Mouse (Mus musculus): Measurements from ENCODE around the gene Gm28230.

Gene Gm28230

DNA sequence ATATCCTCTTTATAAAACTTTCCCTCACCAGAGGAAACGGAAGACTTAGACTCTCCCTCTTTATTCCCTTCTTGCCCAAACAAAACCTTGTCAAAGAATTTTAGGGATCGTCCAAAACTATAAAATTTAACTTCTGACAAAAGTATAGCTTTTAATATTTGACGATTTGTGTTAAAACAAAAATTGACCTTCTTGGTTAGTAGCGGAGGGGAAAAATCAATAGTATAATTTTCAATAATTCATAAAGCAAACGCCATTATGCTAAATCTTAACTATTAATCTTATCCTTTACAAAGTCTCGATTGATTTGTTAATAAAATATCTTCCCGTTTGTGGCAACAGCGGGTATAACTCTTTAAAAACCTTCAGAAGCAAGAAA is 36.2 kb upstream of the Gm28230 start:
- no peak for ATAC-seq (ENCODE audit: insufficient number of reproducible peaks, low FRiP score, low TSS enrichment)

DNA sequence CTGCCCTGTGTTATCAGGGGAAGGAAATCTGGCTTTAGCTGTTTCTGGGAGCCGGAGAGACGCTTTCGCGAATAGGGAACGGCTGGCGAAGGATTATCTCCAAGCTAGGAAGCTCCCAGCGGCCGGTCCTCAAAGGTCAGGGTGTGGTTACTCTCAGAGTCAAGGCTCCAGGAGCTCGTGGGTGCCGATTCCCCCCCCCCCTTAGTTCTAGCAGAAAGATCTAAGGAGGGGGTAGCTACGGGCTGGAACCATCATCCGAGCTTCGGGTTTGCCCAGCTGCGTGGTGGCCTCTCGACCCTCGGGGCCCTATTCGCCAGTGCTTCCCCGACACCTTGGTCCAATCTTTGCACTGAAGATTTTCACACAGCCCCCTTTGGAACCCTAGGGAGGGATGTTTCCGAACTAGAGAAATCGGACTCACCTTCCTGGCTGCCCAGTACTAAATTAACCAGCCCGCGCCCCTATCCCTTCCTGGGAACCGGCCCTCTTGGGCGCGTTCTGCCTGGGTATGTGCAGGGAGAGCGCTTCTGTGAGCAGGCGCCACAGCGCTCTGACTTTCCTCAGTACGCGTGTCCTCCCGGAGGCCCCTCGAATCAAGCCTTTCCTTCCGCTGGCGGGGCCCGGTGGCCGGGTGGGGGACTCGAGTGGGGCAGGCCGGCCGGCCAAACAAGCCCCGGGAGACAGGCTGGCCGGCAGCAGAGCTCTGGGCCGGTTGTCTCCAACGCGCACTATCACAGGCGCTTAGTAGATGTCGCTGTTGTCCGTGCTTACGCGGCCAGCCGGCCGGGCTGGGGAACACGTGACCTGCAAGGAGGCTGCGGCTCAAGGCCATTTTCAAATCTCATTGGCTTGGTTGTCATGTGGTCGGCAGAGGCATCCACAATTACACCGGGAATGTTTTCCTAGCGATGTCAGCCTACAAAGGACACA is 35.2 kb upstream of the Gm28230 start, which contains the start of gene Hoxd10:
TSS of gene Hoxd10 (plus strand) at position 903 of the 930 bp plus-strand sequence.
- no peak for ATAC-seq (ENCODE audit: insufficient number of reproducible peaks, low FRiP score, low TSS enrichment)

DNA sequence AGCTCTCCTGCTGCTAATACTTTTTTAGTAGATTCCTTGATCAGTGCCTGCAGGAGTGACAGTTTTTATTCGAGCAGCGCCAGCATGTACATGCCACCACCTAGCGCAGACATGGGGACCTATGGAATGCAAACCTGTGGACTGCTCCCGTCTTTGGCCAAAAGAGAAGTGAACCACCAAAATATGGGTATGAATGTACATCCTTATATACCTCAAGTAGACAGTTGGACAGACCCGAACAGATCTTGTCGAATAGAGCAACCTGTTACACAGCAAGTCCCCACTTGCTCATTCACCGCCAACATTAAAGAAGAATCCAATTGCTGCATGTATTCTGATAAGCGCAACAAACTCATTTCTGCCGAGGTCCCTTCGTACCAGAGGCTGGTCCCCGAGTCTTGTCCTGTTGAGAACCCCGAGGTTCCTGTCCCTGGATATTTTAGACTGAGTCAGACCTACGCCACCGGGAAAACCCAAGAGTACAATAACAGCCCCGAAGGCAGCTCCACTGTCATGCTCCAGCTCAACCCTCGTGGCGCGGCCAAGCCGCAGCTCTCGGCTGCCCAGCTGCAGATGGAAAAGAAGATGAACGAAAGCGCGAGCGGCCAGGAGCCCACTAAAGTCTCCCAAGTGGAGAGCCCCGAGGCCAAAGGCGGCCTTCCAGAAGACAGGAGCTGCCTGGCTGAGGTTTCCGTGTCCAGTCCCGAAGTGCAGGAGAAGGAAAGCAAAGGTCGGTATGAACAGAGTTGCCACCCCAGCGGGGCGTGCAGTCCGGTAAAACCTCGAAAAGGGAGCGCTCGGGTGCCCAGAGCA is 34.3 kb upstream of the Gm28230 start:
- no peak for ATAC-seq (ENCODE audit: insufficient number of reproducible peaks, low FRiP score, low TSS enrichment)

DNA sequence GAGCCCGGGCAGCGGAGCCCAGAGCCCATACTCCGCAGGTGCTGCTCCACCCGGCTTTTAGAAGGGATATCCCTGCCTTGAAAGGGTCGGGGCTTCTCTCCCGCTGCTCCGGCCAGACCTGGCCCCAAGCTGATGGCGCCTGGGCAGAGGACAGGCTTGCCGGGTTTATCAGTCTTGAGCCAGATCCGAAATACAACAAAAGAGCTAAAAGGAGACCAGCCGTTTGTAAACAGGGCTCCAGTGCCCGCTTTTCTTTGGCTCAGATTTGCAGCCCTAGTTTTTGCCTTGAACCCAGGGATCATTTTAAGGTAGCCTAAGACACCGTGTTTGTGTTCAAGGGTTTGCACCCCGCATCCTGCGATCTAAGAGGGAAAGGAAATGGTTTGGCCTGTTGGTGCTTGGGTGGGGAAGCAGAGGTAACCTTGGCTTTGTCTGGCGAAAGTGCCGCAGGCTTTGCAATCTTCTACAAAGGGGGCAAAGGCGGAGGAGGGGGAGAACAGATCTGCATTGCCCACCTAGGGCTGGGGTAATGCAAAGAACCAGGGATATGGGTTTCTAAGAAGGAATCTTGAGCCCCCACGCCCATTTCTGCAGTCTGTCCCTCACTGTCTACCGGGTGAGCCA is 33.6 kb upstream of the Gm28230 start:
- no peak for ATAC-seq (ENCODE audit: insufficient number of reproducible peaks, low FRiP score, low TSS enrichment)

DNA sequence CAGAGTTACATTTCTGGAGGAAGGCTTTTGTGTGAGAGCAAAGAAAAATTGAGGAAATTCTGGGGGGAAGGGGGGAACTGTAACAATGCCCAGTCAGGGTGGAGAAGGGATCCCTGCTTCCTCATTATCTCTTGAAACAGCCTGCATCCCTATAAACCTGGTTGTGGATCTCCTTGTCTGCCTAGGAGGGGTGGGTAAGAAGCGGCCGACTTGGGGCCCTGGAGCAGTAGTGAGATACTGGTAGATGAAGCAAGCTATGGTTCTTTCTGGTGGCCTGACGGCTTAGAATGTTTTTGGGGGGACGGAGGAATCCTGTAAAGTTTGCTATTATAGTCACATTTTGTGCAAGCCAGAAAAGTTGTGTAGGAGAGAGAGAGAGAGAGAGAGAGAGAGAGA is 33.1 kb upstream of the Gm28230 start:
- ATAC-seq (ENCODE audit: insufficient number of reproducible peaks, low FRiP score, low TSS enrichment), result no peak

DNA sequence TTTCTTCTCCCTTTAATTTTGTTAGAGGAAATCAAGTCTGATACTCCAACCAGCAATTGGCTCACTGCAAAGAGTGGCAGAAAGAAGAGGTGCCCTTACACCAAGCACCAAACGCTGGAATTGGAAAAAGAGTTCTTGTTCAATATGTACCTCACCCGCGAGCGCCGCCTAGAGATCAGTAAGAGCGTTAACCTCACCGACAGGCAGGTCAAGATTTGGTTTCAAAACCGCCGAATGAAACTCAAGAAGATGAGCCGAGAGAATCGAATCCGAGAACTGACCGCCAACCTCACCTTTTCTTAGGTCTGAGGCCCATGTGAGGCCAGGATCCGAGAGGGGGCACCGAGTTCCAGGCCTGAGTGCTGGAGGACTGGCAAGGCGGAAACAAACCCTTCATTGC is 32.5 kb upstream of the Gm28230 start:
- no peak for ATAC-seq (ENCODE audit: insufficient number of reproducible peaks, low FRiP score, low TSS enrichment)

DNA sequence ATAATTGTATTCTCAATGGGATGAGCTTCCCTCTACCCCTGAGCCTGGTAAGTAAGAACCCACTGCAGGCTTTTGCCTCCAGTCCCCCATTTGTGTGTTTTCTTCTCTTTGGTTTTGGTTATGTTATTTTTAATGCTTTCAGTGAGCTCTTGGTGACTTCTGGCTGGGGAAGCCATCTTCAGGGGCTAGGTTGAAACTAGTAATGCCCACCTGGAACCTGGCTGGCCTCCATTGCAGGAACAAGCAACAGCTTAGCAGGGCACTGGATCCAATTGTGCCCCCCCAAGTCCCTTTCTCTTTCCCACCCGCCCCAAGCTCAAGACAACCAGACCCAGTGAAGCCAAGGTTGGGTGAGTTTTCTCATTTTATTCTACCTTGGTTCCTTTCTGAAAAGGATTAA is 31.1 kb upstream of the Gm28230 start:
- no peak for ATAC-seq (ENCODE audit: insufficient number of reproducible peaks, low FRiP score, low TSS enrichment)

DNA sequence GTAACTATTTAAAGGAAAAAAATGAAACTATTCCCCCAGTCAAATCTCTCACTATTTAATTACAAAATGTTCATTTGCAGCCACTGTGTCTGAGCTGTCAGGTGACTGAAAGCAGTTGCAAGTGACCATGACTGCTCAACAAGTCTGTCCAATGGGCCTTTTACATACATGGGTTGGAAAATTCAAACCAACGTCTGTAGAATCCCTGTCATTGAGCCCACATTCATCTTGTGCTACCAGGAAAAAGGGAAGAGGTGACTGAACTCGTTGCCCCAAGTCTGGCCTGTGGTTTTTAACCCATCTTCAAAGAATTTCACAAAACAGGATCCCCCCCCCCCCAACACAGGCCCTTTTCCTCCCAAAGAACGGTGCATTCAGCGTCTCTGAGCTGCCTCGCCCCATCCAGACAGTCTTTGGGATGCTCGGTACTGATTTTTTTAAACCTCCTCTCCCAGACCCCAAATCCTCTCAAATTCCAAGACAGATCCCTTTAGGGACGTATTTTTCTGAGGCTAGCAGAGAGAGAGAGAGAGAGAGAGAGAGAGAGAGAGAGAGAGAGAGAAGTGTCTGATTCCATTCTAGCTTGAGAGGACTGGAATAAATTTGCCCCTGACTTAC is 30.6 kb upstream of the Gm28230 start:
- no peak for ATAC-seq (ENCODE audit: insufficient number of reproducible peaks, low FRiP score, low TSS enrichment)

DNA sequence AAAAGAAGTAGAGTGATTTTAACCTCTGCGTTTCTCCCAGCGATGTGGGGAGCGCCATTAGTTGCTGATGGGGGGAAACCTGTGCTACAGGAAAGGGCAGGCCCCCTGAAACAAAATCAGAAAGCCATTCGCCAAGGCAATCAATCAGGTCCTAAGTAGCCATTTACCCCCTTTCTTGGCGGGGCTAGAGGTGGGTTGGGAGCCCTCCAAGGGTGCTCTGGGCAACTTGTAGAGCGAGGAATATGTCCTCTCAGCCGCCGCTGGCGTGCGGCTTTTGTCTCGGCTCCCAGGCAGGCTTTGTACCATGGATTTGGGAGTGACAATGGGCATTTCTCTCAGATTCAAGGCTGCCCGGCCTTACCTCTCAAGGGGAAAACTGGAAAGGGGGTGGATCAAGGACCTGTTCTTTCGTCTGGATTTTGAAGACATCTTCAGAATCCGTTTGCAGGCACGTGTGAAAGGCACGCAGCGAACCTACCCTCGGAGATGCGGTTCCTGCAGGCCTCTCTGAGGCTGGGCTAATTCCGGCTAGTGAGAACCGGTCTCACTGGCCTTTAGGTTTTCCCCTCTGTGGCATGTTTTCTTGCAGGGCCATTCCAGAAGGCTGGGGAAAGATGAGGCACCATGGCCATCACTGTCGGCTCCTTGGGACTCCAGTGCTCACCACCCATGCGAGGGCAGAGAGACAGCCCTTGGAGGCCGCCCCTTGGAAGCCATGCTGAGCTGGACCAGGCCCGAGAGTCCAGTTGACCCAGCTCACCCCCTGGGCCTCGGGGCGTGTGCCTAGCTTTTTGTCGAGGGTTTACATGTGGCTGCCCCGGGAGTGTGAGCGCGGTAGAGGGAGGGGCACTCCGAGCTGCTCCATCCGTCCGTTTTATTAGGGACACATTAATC is 29.8 kb upstream of the Gm28230 start:
- no peak for ATAC-seq (ENCODE audit: insufficient number of reproducible peaks, low FRiP score, low TSS enrichment)

DNA sequence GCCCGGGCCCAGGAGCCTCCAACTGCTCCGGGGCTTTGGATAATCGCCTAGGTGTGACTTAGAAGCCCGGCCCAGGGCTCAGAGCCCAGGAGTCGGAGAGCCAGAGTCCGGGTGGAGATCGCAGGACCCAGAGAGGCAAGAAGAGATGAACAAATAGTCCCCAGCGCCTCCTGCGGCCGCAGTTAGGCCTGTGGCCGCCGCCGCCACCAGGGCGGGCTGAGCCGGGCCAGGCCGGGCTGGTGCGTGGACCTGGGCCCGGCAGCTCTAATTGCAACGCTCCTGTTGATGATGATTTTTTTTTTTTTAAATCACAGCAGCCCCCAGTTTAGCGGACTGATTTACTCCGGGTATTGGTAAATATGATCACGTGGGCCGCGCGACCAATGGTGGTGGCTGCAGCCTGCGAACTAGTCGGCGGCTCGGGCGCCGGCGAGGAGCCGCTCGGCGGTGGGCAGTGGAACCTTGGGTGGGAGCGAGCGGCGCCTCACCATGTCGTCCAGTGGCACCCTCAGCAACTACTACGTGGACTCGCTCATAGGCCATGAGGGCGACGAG is 28.9 kb upstream of the Gm28230 start, which contains the start of gene Hoxd9:
TSS of gene Hoxd9 (plus strand) at position 161 of the 555 bp plus-strand sequence.
- no peak for ATAC-seq (ENCODE audit: insufficient number of reproducible peaks, low FRiP score, low TSS enrichment)

DNA sequence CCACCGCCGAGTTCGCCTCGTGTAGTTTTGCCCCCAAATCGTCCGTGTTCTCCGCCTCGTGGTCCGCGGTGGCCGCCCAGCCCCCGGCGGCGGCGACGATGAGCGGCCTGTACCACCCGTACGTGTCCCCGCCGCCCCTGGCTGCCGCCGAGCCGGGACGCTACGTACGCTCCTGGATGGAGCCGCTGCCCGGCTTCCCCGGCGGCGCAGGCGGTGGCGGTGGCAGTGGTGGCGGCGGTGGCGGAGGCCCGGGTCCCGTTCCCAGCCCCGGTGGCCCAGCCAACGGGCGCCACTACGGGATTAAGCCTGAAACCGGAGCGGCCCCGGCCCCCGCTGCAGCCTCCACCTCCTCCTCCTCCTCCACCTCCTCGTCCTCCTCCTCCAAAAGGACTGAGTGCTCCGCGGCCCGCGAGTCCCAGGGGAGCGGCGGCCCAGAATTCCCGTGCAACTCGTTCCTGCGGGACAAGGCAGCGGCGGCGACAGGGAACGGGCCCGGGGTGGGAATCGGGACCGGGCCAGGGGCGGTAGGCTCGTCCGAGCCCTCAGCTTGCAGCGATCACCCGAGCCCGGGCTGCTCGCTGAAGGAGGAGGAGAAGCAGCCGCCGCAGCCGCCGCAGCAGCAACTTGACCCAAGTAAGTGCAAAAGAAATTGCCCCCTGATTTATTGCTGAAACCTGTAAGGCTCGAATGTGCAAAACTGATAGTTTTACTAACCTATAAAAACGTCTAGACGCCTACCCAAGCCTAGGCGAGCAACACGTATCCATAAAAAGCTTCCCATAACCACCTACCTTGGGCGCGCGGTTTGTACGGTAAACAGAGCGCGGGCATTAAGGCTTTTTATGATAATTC is 28.1 kb upstream of the Gm28230 start:
- ATAC-seq (ENCODE audit: insufficient number of reproducible peaks, low FRiP score, low TSS enrichment), result no peak

DNA sequence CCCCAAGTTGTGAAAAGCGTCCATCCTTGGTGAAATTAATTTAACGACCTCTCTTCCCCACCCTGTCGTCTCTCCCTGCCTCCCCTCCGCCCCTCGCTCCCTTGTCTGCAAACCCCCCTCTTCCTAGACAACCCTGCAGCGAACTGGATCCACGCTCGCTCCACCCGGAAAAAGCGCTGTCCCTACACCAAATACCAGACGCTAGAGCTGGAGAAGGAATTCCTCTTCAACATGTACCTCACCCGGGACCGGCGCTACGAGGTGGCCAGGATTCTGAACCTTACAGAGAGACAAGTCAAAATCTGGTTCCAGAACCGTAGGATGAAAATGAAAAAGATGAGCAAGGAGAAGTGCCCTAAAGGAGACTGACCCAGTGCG is 27.5 kb upstream of the Gm28230 start:
- no peak for ATAC-seq (ENCODE audit: insufficient number of reproducible peaks, low FRiP score, low TSS enrichment)

DNA sequence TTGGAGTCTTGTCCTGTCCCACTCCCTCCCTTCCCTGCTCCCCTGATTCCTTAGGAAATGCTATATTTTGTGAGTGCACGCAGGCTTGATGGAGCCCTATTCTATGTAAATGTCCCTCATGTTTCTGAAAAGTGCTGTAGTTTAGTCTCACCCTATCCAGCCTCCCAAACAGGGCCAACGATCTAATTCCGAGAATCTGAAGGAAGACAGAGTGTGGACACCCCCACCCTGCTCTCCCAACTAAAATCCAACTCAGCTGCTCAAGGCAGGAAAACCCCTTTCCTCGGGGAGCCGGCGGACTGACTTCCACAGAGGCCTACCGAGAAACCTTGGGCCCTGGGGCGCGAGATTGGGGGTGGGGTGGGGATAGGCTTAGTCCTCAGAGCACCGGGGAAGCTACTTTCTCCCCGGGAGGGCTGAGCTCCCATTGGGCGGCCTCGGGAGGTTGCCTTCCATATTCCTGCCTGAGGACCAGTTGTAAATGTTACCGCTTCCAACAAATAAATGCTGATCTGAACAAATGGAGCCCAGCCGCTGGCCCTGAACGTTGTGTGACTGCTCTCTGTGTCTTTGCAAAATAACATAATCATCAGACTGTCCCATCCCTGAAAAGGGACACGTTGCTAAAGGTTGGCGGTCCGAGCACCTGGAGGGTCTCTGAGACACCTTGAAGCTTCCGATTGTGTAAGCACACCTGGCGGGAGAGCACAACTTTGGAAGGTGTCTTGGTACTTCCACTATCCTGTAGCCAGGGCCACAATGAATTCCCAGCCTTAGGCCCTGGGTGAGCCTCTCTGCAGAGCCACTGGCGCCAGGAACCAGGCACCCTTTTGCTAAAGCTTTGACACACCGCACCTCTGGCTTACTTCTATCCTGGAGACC is 26.6 kb upstream of the Gm28230 start:
- ATAC-seq (ENCODE audit: insufficient number of reproducible peaks, low FRiP score, low TSS enrichment), result no peak

DNA sequence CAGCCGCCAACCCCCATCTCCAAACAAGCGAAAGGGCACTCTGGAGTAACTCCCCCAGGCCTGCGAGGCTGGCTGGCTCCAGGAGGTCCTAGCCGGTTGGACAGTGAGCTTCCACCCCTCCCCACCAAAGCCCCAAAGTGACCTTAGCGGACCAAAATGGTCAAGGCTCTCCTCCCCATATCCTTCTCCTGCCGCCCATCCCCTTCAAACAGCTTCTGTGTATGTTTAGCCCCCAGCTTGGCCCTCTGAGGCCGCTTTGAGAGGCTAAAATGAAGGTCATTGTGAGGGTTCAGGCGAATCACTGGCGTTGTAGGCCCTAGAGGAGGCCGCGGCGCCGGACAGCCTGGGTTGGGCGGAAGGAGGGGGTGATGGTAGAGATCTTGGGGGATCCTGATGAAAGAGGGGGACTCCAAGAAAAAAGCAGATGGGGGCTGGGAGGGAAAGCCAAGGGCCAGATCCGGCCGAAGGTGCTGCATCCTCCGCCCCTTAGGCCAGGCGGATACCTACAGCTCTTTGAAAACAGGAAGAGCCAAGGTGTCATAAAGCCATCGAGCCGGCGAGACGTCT is 25.9 kb upstream of the Gm28230 start:
- ATAC-seq (ENCODE audit: insufficient number of reproducible peaks, low FRiP score, low TSS enrichment), result no peak

DNA sequence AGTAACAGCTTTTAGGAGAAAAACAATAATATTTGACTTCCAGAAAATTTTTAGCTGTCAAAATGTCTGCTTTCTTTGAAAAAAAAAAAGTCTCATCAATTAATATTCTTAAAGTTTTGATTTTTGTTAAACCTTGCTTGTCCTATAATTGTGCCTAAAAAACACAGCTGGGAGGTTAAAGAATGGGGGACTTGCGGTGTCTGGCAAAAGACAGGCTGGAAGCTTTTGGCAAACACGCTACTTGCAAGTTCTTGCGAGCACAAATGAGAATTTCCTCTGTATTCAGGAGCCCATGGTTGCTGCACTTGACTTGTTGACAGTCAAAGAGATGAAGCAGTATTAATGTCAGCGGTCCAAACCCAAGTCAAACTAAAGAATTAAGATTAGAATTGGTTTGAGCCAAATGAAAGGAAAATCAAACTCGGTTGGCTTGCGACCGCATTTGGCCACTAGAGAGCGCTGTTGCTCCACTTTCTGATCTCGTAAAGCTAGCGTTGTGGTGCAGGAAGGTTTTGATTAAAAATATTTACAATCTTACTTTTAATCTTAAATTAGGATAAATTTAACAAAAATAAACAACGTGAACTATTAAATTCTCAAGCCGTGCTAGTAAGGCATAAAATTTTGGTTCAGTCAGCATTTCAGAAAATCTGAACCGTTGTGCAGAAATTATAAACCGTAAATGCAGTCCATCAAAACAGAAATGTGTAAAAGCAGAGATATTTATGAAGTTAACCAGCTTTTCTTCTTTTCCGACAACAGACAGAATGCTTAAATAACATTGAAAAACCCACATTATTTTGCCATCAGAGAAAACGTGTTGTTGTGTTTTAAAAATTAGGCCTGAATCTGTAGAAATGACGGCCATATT is 24.3 kb upstream of the Gm28230 start:
- no peak for ATAC-seq (ENCODE audit: insufficient number of reproducible peaks, low FRiP score, low TSS enrichment)

DNA sequence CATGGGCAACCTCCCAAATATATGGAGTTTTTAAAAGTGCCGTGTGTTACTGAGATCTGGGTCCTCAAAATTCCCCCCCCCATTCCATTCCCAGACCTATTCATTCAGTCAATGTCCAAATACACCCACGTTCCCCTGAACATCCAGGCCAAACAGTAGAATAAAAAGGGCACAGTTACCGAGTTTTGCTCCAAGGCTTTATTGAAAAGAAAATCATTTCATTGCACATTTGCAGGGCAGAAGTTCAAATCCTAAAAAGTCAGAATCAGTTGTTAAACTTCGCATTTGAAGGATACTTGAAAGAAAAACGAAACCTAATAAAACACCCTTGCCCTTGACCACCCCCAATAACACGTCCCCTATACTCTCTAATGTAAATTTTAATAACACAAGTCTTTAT is 23.7 kb upstream of the Gm28230 start:
- no peak for ATAC-seq (ENCODE audit: insufficient number of reproducible peaks, low FRiP score, low TSS enrichment)

Data from cerebellum, adult (tissue).